Mouse (Mus musculus) lung, postnatal 10 days (tissue): ENCODE measurements at regions not wholly inside any gene's neighbourhood (a gene's known extent, or its start where the extent isn't known, plus 50 kb on each side); places are given as distances from the start of the nearest gene placed in this dataset.

Experiments used
- DNase-seq: peaks from one replicate; pipeline ENCODE4 v3.0.0; 2021

DNA sequence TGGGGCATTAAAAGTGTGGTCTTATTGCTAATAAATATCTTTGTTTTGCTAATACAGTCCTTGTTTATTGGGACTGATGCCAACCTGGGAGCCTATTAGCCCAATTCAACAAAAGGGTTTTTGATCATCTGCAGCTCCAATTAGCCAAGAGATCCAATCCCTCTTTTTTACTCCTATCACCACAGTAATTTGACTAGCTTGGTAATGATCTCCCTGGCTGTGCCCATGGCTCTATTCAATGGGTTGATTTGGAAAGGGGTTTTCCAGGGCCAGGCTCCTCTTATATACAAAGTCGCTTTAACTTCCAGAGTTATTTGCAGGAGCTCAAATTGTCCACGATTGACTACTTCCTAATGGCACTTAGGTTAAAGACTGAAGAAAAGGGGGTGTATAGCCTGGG, 145.1 kb upstream of the Adra1b start:
- DNase-seq: no peak

DNA sequence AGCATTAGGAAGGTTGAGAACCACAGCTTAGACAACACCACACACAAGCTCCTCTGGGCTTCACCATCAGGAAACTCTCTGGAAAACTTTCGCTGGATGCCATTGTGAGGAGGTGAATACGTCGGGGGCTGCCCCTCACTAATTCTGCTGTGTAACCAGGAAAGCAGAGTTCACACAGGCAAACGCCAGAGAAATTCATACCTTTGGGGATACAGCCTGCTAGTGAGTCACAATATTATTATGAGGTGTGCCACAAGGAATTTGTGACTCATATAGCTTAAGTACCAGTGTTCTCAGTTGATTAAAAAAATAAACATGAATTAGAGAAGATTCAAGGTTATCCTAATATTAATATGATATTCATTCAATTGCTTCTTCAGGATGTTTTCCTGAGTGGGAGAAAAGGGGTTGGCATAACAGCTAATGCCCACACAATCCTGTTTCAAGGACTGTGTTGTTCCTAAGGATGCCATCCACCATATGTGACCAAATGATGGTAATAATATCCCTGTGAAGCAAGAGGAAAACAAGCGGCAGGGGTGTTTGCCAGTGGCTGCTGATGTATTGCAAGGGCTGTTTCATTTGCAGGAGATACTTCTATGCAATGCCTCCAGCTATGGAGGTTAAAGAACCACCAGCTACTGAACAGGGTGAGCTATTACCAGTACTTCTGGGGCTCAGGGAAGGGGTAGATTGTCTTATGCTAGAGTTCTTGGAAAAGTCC, 148.4 kb upstream of the Adra1b start:
- DNase-seq: no peak

DNA sequence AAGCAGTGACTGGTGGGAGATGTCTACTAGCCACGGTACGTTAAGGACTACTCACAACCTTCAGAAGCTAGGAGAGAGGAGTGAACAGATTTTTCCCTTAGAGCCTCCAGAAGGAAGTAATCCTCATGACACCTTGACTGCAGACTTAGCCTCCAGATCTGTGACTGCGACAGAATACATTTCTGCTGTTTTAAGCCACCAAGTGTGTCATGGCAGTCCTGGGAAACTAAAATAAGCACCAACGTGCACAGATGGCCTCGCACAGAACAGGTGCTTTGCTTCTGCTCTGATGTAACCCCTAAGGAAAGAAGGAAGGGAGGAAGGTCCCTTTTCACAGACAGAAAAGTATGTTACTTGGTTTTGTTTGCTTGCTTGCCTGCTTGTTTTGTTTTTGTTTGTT, 151.5 kb upstream of the Adra1b start:
- DNase-seq: no peak

GRCm38 (mm10) chr11:44062446-44062845, 161.4 kb upstream of the Adra1b start:
- DNase-seq: no peak

GRCm38 (mm10) chr11:44066176-44066575, 165.2 kb upstream of the Adra1b start:
- DNase-seq: peak; percentile 9

- DNase-seq: no peak
Measured at GRCm38 (mm10) chr11:44083716-44084115, 182.7 kb upstream of the Adra1b start.

DNA sequence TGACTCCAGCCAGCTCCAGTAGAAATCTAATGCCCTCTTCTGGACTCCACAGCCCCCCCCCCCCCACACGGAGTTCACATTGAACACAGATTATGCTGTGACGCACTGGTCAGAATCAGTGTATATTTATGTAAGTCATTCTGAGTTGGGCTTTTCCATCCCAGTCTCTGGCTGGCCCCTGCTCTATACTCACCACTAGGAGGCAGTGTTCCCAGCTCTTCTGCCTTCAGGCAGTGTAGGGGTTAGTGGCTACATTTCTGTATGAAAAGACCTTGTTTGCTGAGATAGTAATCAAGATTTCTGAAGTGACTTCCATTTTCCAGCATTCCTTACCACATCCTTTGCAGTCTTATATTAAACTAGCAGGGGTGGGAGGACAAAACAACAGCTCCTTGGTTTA, 185.9 kb upstream of the Adra1b start:
- peak; percentile 3 for DNase-seq

DNA sequence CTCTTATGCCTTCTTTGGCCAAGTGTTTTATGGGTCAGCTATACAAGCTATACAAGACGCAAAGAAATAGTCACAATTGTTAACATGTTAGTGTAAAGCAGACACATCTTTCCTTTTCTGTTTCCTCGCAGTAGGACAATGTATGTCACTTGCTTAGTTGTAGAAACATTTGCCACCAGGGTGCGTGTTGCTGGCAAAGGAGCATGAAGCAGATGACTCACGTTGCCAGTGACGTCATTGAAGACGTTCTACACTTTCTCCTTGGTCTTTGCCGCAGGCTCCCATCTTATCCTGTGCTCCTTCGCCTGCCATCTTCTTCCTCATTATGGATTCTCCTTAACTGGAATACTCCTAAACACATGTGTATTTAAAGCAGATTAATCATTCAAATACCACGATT, 188.5 kb upstream of the Adra1b start:
- DNase-seq: no peak

- DNase-seq: peak; percentile 14
Measured at GRCm38 (mm10) chr11:44095280-44095679, 194.3 kb upstream of the Adra1b start.

GRCm38 (mm10) chr11:44103188-44103840, 202.3 kb upstream of the Adra1b start:
- no peak for DNase-seq

- DNase-seq: peak; percentile 3
Measured at GRCm38 (mm10) chr11:44103841-44104191, 202.8 kb upstream of the Adra1b start.

DNA sequence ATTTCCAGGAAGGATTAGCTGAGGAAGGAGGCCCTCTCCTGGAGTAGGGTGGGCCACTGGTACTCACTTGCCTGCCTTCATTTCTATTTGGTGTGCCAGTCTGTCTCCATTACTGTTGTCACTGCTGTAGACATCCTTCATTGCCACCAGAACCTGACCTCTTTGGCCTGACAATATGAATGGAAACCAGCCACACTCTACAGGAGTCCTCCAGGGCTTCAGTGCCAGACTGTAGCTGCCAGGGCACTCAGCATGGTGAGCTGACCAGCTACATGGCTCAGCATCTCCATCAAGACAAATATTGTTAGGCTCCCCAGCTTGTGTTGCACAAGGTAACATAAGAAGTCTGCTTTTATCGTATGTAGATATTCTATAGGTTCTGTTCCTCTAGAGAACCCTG, 205.2 kb upstream of the Adra1b start:
- DNase-seq: no peak

GRCm38 (mm10) chr11:44111525-44111924, 210.5 kb upstream of the Adra1b start:
- DNase-seq: no peak

DNA sequence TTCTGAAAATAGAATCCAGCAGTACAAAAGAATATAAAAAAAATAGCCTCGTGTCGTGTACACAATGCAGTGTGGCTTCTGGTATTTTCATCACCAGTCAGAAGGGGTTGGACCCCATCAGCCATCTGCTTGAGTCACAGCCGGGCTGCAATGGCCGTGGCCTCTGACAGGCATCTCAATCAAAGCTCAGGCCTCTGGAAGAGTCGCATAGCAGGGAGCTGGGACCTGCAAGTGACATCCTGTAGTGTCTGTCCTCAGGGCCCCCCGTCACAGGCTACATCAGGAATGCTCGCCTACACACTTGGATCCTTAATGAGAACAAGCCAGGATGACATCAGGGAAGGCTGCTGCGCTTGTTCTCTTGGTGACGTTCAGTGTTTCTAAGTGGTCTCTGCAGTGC, 226.1 kb upstream of the Adra1b start:
- no peak for DNase-seq

- DNase-seq: no peak
Measured at GRCm38 (mm10) chr11:44128481-44128880, 227.5 kb upstream of the Adra1b start.

DNA sequence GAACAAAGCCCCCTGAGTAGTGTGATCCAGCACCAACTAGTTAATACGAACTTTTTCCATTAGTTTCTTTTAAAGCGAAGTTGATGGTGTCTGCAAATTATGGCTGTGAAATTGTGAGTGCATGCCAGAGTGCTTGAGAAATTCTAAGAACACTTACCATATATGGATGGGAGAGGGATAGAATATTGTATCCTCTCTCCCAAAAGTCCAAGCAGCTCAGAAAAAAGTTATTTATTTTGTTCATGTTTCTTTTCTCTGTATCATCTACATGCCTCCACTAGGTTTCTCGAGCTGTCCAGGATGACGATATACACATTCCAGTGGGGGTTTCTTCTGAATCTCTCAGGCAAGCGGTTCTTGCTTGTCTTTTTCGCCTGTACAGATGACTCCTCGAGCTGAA, 232.2 kb upstream of the Adra1b start:
- peak; percentile 36 for DNase-seq

- DNase-seq: no peak
Measured at GRCm38 (mm10) chr11:44136024-44136423, 235.0 kb upstream of the Adra1b start.

GRCm38 (mm10) chr11:44142996-44143395, 242.0 kb upstream of the Adra1b start:
- DNase-seq: no peak

GRCm38 (mm10) chr11:44144477-44144876, 243.5 kb upstream of the Adra1b start:
- DNase-seq: no peak

DNA sequence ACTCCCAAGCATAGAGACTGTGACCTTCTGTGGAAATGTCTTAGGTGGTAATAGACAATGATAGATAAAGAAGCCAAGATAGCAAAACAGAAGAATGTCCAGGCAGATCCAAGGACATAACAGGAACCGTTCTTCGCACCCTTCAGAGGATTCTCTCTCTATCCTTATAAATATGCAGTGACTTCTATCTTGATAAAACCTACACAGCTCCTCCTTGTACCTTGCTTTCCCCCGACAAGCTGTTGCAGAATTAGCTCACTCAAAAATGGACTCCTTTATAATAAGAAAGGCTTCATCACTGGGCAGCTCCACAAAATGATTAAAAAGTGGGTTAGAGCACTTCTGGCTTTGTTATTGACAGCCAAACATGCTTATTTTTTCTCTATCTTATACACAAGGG, 245.4 kb upstream of the Adra1b start:
- no peak for DNase-seq

DNA sequence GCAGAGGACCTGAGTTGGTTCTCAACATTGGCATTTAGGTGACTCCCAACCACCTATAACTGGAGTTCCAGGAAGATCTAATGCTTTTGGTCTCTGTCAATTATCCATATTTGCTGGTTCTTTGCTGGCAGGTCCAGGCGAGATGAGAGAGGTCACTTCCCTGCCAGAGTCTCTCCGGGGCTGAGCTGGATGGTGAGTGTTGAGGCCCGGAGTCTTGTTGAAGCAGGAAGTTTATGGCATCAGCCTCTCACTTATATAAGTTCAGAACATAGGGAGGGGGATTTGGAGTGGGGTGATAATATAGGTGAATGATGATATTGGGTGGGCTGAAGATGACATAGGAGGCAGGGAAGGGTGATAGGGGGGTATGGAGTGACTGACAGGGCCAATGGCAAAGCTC, 246.3 kb upstream of the Il12b start:
- DNase-seq: no peak

GRCm38 (mm10) chr11:44155591-44155990, 244.3 kb upstream of the Il12b start:
- no peak for DNase-seq

DNA sequence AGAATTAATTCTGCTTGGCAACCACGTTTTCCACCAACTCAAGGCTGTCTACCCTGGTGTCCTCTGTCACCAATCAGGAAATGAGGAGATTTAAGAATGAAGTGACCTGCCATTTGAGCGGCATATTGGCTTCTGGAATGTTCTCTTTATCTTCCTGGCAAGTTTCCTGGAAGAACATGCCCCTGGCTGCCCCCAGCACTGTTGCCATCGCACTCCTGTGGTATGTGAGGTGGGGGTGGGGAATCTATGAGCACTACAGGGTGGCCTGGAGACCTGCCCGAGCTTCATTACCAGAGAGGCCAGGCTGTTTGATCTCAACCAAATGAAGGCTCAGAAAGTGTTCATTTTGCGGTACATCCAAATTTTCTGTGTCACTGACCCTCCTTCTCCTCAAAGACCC, 243.8 kb upstream of the Il12b start:
- DNase-seq: peak; percentile 42

GRCm38 (mm10) chr11:44156490-44157345, 243.1 kb upstream of the Il12b start:
- no peak for DNase-seq
